8 mouse cellular contexts compared by ENCODE assay signal in genomic region chr13:108297350-108298093, GRCm38 (mm10). TPM values are rescaled to one million over a fixed set of nuclear protein-coding genes. Genes with fewer than 3 reads are reported as not detected.
DNase-seq lines count a peak whose midpoint lies in the region; ATAC-seq and TF ChIP-seq lines count a peak whose summit lies in the region.

No protein-coding gene starts in this region.

- no peak for TF ChIP-seq CTCF in brain, embryonic 14.5 days (IDR thresholded peaks at IDR 0.05; ENCODE audit: borderline replicate concordance, extremely low read depth, insufficient read depth, insufficient read length)
- no peak for TF ChIP-seq CTCF in gastrocnemius, adult 2 months (IDR thresholded peaks at IDR 0.05)

- ATAC-seq in hindbrain, embryonic 16.5 days: peak; percentile 82
- peak; percentile 85 for ATAC-seq in liver, embryonic 13.5 days (ENCODE audit: low read depth)

- H3K36me3 ChIP-seq in hindbrain, embryonic 16.5 days (ENCODE audit: control insufficient read depth, insufficient read depth, low read length): no peaks in the 10 kb centered on the region
- no peaks in the 10 kb centered on the region for H3K36me3 ChIP-seq in liver, embryonic 13.5 days

- 21% methylated on average over 12 of the region's 12 CpGs for WGBS in hindbrain, embryonic 16.5 days
- 4% methylated on average over 12 of the region's 12 CpGs for WGBS in liver, embryonic 13.5 days (ENCODE audit: insufficient replicate concordance)

- H3K27me3 ChIP-seq in hindbrain, embryonic 16.5 days (replicated peaks; ENCODE audit: control insufficient read depth, insufficient read depth, low read length): no peaks in the 10 kb centered on the region
- H3K27me3 ChIP-seq in liver, embryonic 13.5 days: no peaks in the 10 kb centered on the region

- peak overlapping the region; percentile 48; the same call in 1 of the 2 replicates for H3K27ac ChIP-seq in gastrocnemius, adult 2 months
- H3K27ac ChIP-seq in hindbrain, embryonic 16.5 days (ENCODE audit: low read depth, low read length): no peak overlapping the region
- peak overlapping the region; percentile 70 for H3K27ac ChIP-seq in liver, embryonic 13.5 days

- H3K4me2 ChIP-seq in hindbrain, embryonic 16.5 days (ENCODE audit: low read length): peak overlapping the region; percentile 43
- H3K4me2 ChIP-seq in liver, embryonic 13.5 days: peak overlapping the region; percentile 70

- H3K4me1 ChIP-seq in hindbrain, embryonic 16.5 days (ENCODE audit: control insufficient read depth, insufficient read depth, low read depth, low read length): peaks cover 3% of the 10 kb centered on the region; the same call in 1 of the 2 replicates
- peaks cover 20% of the 10 kb centered on the region for H3K4me1 ChIP-seq in liver, embryonic 13.5 days (replicated peaks)

- no peak for TF ChIP-seq POLR2A in brain, embryonic 14.5 days (IDR thresholded peaks at IDR 0.05; ENCODE audit: borderline replicate concordance, extremely low read depth, insufficient read depth, insufficient read length, poor library complexity, severe bottlenecking)

- H3K9ac ChIP-seq in hindbrain, embryonic 16.5 days (ENCODE audit: low read depth, low read length): peak overlapping the region; percentile 25
- H3K9ac ChIP-seq in liver, embryonic 13.5 days: peak overlapping the region; percentile 52; the same call in 1 of the 2 replicates

- H3K9me3 ChIP-seq in hindbrain, embryonic 16.5 days (ENCODE audit: control insufficient read depth, low read length): no peaks in the 10 kb centered on the region
- H3K9me3 ChIP-seq in liver, embryonic 13.5 days (replicated peaks): no peaks in the 10 kb centered on the region

- intact Hi-C loops in gastrocnemius, adult 2 months (cut with DNase I): no loop called here

- peak overlapping the region; percentile 64 for H3K4me3 ChIP-seq in gastrocnemius, adult 2 months
- peak overlapping the region; percentile 28 for H3K4me3 ChIP-seq in hindbrain, embryonic 16.5 days (ENCODE audit: low read length)
- H3K4me3 ChIP-seq in liver, embryonic 13.5 days (replicated peaks): peak overlapping the region; percentile 52

- peak; percentile 14 for DNase-seq in gastrocnemius, adult 18-20 months (ENCODE audit: low spot score)
- DNase-seq in gastrocnemius, adult 8-10 months (ENCODE audit: low spot score in 2 of 2): no peak
- peak; percentile 75 for DNase-seq in brain, embryonic 14.5 days (ENCODE audit: low read depth)
- DNase-seq in gastrocnemius, adult 2 months: peak; percentile 45
- DNase-seq in liver, embryonic 13.5 days: peak; percentile 61
- DNase-seq in monocyte, adult 2 months (ENCODE audit: low read depth in 1 of 2, low spot score in 2 of 2): peak; percentile 11 to 41
- peak; percentile 72 for DNase-seq in thymus, postnatal 14 days

RNA-seq across cellular contexts. Expression of gene Depdc1b, which starts 18.6 kb away (rescaled TPM):
- total RNA-seq in gastrocnemius, adult 18-20 months (2021): not detected
- total RNA-seq in gastrocnemius, adult 8-10 months (2022): not detected
- 4.3 and 7.1 TPM in 2 replicates for polyA plus RNA-seq in brain, embryonic 14.5 days (2012; rRNA removed)
- total RNA-seq in gastrocnemius, adult 2 months (2021): not detected
- polyA plus RNA-seq in hindbrain, embryonic 16.5 days (2015; fragmentation: Nextera tagmentation; extraction: Ambion mirVana): 1.7 and 2.0 TPM in 2 replicates
- polyA plus RNA-seq in liver, embryonic 13.5 days (2015; fragmentation: Nextera tagmentation; extraction: Ambion mirVana): 9.7 and 11.9 TPM in 2 replicates

Comparison
In these comparisons a context has a peak if more than half of its experiments do, and no peak if none do; other contexts are left out.
1. DNase-seq: peak in gastrocnemius, adult 18-20 months (single experiment), brain, embryonic 14.5 days (single experiment), gastrocnemius, adult 2 months (single experiment), liver, embryonic 13.5 days (single experiment), monocyte, adult 2 months (2 of 2) and thymus, postnatal 14 days (single experiment); none in gastrocnemius, adult 8-10 months (0 of 2).
2. Peak in every context shown above with its lines, with median percentiles within 50 percentile points of each other: H3K4me3 ChIP-seq.